Mouse (Mus musculus) limb, embryonic 10.5 days (tissue): ENCODE data around the gene Fbxl14. TPM values are rescaled to one million over a fixed set of nuclear protein-coding genes. Genes with fewer than 3 reads are reported as not detected.

ENCODE experiments used
- DNase-seq: peaks from one replicate; pipeline ENCODE4 v3.0.0-alpha.2; 2017; ENCODE audit warnings: low spot score
- H3K27ac ChIP-seq: fragments of 300-500 bp; sonication (generic); 2 replicates; pipeline ENCODE4 v1.5.1; 2016; ENCODE audit warnings: mild to moderate bottlenecking
- H3K27me3 ChIP-seq: fragments of 300-500 bp; sonication (generic); 2 replicates; pipeline ENCODE4 v1.6.1; 2016; ENCODE audit warnings: low read depth, mild to moderate bottlenecking; ENCODE audit not compliant: poor library complexity, severe bottlenecking
- H3K36me3 ChIP-seq: fragments of 300-500 bp; sonication (generic); 2 replicates; pipeline ENCODE4 v1.6.1; 2016; ENCODE audit warnings: mild to moderate bottlenecking, moderate library complexity
- H3K4me1 ChIP-seq: fragments of 300-500 bp; sonication (generic); 2 replicates; pipeline ENCODE4 v1.6.1; 2016
- H3K4me3 ChIP-seq: fragments of 300-500 bp; sonication (generic); 2 replicates; pipeline ENCODE4 v1.5.1; 2016; ENCODE audit warnings: mild to moderate bottlenecking, moderate library complexity
- H3K9me3 ChIP-seq: fragments of 300-500 bp; sonication (generic); replicated peaks from 2 replicates; pipeline ENCODE4 v1.6.1; 2016; ENCODE audit warnings: mild to moderate bottlenecking
- WGBS: fragments of 180-500 bp; shearing (Covaris S2); methylation state at CpG from one replicate; pipeline ENCODE4 v1.1.7; 2016; 5-methylcytosine and 5-hydroxymethylcytosine counted together
- polyA plus RNA-seq: library from polyadenylated mRNA; unstranded; fragments of >200 nt; fragmentation: Nextera tagmentation; extraction: Ambion mirVana; gene quantifications from 2 replicates; pipeline ENCODE4 v1.2.1, GENCODE M21; 2016

Fbxl14 gene
- polyA plus RNA-seq, 1 experiment from 2014 or later, result 3.5 TPM

DNA sequence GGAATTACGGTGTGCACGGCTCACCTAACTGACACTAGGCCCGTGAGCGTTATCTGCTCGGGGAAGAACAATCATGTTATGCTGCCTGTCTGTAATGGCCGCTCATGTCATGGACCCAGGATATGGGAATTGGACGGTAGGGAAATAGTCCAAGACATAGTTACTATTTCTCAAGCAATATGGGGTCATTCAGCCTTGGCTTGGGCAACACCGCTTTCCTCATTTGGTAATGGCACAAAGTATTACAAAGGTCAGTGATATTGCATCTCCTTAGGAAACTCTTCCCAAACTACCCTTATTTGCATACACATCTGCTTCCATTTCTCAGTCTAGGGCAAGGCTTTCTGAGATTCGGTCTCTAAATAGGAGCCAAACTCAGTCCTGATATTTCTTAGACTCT, 8.2 kb downstream of the Fbxl14 start:
- no peak for DNase-seq
- no peaks in the 10 kb centered on the region for H3K27me3 ChIP-seq
- H3K4me1 ChIP-seq, result peaks cover 39% of the 10 kb centered on the region
- no peak overlapping the region for H3K27ac ChIP-seq
- H3K9me3 ChIP-seq, result no peaks in the 10 kb centered on the region
- H3K4me3 ChIP-seq, result no peak overlapping the region
- WGBS, result 94% methylated on average over 9 of the region's 9 CpGs
- peaks cover 21% of the 10 kb centered on the region for H3K36me3 ChIP-seq

DNA sequence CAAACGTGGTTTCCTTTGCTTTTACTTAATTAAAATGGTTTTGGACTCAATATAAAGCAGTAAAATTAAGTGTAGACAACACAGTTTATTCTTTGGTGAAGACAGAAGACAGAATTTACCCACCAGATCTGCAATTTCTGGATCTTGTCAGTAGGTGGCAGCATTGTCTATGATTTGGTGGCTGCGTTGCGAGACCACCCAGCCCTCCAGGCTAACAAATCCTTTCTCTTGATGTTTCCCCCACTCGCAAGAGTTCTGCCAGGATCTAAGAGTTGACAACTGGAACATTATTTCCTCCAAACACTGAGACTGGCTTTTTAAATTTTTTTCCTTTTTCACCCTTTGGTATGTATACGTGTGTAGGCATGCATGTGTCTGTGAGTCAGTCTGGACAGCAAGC, 10.3 kb downstream of the Fbxl14 start:
- Histone ChIP-seq H3K4me1 (peaks cover 26% of the 10 kb centered on the region), H3K36me3 (peaks cover under 1% of the 10 kb centered on the region; the same call in 1 of the 2 replicates), H3K27ac (no peak overlapping the region), H3K27me3 (no peaks in the 10 kb centered on the region), H3K9me3 (no peaks in the 10 kb centered on the region), H3K4me3 (no peak overlapping the region)
- 12% methylated on average over 5 of the region's 5 CpGs for WGBS
- peak; percentile 74 for DNase-seq

DNA sequence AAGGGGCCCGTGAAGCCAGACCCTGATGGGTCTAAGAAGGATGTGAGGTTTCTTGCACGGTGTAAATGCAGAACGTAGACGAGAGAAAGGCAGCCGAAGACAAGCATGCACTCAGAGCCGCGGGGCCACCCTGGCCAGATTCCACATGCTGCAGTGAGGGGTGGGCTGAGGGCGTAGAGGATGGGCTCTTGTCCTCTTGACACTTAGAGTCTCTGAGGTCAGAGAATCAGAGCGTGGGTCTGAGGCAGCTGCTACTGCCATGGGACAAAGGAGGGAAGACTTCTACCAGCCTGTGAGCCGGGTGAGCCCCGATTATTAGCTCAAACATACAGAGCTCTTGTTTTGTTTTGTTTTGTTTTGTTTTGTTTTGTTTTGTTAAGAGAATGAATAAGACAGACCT, 11.1 kb downstream of the Fbxl14 start:
- Histone ChIP-seq H3K27ac (no peak overlapping the region), H3K27me3 (no peaks in the 10 kb centered on the region), H3K36me3 (0 out of 2 replicates have a peak, but pooled peaks cover 2% of the 10 kb centered on the region), H3K4me1 (peaks cover 23% of the 10 kb centered on the region), H3K4me3 (no peak overlapping the region), H3K9me3 (no peaks in the 10 kb centered on the region)
- 51% methylated on average over 11 of the region's 11 CpGs for WGBS
- no peak for DNase-seq

DNA sequence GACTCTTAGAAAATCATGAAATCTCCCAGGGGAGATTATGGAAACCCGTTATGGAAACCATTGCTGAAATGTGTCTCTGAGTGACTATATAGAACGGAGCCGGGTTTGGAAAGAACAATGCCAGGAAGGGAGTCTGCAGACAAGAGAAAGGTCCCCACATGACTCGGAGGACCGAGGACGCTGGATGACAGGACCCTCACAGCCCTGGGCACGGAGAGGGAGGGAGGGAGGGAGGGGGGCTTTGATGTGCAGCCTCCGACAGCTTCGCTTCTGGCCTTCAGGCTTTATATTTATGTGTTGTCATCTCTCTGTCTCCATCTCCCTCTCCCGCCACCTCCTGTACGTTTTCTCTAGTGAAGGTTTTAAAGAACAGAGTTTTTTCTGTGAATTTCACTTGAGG, 11.5 kb downstream of the Fbxl14 start:
- 0 out of 2 replicates have a peak, but pooled peaks cover 2% of the 10 kb centered on the region for H3K36me3 ChIP-seq
- H3K4me1 ChIP-seq, result peaks cover 19% of the 10 kb centered on the region
- H3K4me3 ChIP-seq, result no peak overlapping the region
- no peaks in the 10 kb centered on the region for H3K9me3 ChIP-seq
- WGBS, result 47% methylated on average over 11 of the region's 11 CpGs
- DNase-seq, result no peak
- H3K27ac ChIP-seq, result no peak overlapping the region
- H3K27me3 ChIP-seq, result no peaks in the 10 kb centered on the region

DNA sequence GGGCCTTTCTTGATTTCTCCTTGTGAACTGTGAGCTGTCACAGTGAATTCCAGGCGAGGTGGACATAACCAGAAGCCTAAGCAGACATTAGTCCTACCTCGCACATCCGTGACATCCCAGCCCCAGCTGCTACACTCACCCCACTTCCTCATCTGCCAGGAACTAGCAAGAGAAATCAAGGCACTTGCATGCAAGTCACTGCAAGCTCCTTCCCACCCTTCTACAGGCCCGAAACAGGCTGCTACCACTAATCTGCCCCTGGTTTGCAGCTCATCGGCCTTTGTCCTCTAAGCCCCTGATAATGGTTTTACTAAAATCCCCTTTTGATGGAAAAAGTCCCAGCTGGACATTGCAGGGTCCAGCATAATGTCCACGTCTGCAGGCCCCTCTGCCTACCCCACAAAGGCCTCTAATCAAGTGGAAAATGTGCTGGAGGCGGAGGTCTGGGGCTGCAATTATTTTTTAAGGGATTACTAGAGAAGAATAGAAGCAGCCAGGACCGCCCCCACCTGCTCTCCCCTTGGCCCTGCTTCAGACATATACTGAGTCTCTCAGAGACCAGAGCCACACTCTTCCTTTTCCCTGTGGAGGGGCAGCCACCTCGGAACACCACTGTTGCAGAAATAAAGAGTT, 12.6 kb downstream of the Fbxl14 start:
- Histone ChIP-seq H3K36me3 (0 out of 2 replicates have a peak, but pooled peaks cover 2% of the 10 kb centered on the region), H3K4me1 (peaks cover 19% of the 10 kb centered on the region), H3K27ac (no peak overlapping the region), H3K27me3 (no peaks in the 10 kb centered on the region), H3K4me3 (no peak overlapping the region), H3K9me3 (no peaks in the 10 kb centered on the region)
- no peak for DNase-seq
- 58% methylated on average over 9 of the region's 9 CpGs for WGBS

DNA sequence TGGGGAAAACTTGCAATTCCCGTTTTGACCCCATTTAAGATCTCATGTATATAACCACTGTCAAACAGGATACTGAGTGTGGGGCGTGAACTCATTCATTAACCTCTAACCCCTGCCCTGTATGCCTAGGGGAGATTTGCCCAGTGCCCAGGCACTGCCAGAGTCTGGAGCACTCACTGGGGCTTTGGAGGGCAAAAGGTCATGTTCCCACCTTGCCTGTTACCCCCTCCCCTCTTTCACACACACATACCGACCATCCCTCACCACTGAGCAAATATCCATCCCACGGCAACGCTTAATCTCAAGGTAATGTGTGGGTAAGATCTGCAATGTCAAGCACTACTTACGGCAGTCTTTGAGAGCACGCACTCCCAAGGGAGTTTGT, 13.2 kb downstream of the Fbxl14 start:
- no peak for DNase-seq
- no peak overlapping the region for H3K4me3 ChIP-seq
- H3K27ac ChIP-seq, result no peak overlapping the region
- H3K9me3 ChIP-seq, result no peaks in the 10 kb centered on the region
- WGBS, result 28% methylated on average over 7 of the region's 7 CpGs
- 0 out of 2 replicates have a peak, but pooled peaks cover 2% of the 10 kb centered on the region for H3K36me3 ChIP-seq
- H3K27me3 ChIP-seq, result no peaks in the 10 kb centered on the region
- H3K4me1 ChIP-seq, result peaks cover 19% of the 10 kb centered on the region

DNA sequence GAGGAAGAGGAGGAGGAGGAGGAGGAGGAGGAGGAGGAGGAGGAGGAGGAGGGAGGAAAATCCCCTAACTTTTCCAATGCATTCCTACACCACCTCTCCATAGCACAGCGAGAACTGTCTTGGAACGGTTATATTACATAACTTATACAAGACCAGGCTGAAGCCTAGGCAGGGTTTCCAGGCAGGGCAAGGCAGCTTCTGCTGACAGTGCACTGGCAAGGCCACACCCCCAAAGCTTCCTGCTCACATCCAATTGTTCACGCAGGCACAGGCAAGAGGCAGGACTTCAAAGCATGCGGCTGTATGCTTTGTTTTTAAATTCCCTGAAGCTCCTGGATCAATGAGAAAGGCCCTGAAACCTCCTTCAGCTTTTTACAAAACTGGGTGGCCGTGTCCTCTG, 19.8 kb downstream of the Fbxl14 start:
- Histone ChIP-seq H3K4me1 (peaks cover 22% of the 10 kb centered on the region), H3K27me3 (no peaks in the 10 kb centered on the region), H3K27ac (no peak overlapping the region), H3K4me3 (no peak overlapping the region), H3K9me3 (no peaks in the 10 kb centered on the region), H3K36me3 (0 out of 2 replicates have a peak, but pooled peaks cover 2% of the 10 kb centered on the region)
- no peak for DNase-seq
- WGBS, result 29% methylated on average over 5 of the region's 5 CpGs

DNA sequence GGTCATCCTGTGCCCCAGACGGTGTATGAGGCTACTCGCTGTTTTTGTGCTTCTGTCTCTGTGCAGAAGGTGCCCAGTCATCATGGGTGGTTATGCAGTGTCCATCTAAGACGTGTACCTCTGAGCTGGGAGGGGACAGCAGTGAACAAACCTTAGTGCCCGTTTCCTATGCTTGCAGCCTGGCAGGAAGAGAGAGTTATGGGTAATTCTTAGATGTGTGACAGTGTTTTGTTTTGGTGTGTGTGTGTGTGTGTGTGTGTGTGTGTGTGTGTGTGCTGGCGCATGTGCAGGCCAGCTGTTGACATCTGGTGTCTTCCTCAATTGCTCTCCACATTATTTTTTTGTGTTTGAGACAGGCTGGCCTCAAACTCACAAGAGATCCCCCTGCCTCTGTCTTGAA, 20.6 kb downstream of the Fbxl14 start:
- H3K27me3 ChIP-seq, result no peaks in the 10 kb centered on the region
- no peak for DNase-seq
- H3K36me3 ChIP-seq, result peaks cover 2% of the 10 kb centered on the region; the same call in 1 of the 2 replicates
- no peaks in the 10 kb centered on the region for H3K9me3 ChIP-seq
- H3K4me3 ChIP-seq, result no peak overlapping the region
- H3K27ac ChIP-seq, result no peak overlapping the region
- WGBS, result 74% methylated on average over 5 of the region's 5 CpGs
- peaks cover 22% of the 10 kb centered on the region for H3K4me1 ChIP-seq

DNA sequence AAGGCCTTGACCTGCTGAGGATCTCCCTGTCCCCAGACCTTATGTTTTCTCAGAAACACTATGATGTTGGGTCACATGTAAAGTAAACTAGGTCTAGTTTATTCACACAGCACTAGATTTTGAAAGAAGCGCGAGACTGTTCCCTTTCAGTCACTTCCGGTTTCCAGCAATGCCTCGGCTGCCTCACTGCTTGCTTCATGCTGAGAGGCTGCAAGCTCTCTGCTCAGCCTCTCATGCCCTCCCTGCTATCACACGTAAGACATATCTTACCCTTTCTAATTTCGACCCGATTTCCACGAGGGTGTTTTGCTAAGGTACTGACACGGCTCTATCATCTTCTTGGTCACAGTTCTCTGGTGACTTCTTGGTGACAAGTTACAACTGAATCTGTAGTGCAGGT, 22.6 kb downstream of the Fbxl14 start:
- WGBS, result 65% methylated on average over 9 of the region's 9 CpGs
- H3K27me3 ChIP-seq, result no peaks in the 10 kb centered on the region
- H3K4me1 ChIP-seq, result peaks cover 28% of the 10 kb centered on the region

DNA sequence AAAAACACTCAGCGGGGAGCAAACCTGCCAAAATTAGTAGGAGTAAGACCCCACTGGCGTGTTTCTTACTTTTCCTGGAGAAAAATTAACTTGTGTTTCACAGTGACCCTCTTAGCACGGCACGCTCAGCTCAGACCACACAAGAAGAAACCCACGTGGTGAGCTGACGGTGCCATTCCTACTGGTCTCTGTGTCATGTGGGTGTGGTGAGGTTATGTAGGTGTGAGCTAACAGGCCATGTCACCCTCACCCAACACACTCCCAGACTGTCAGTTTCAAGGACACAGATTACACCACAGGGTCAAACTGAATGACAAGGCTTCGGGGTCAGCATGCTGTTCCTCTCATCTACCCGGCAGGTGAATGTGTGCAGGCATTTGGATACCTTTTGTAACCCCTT, 25.3 kb downstream of the Fbxl14 start:
- H3K4me3 ChIP-seq, result no peak overlapping the region
- peaks cover 19% of the 10 kb centered on the region for H3K4me1 ChIP-seq
- no peaks in the 10 kb centered on the region for H3K27me3 ChIP-seq
- no peak overlapping the region for H3K27ac ChIP-seq
- peaks cover 20% of the 10 kb centered on the region for H3K36me3 ChIP-seq
- 92% methylated on average over 8 of the region's 8 CpGs for WGBS
- DNase-seq, result no peak
- no peaks in the 10 kb centered on the region for H3K9me3 ChIP-seq

More for the DNA sequence above, 22.6 kb downstream of the Fbxl14 start:
- H3K27ac ChIP-seq, result no peak overlapping the region
- H3K4me3 ChIP-seq, result no peak overlapping the region
- H3K36me3 ChIP-seq, result peaks cover 7% of the 10 kb centered on the region
- no peak for DNase-seq
- H3K9me3 ChIP-seq, result no peaks in the 10 kb centered on the region

DNA sequence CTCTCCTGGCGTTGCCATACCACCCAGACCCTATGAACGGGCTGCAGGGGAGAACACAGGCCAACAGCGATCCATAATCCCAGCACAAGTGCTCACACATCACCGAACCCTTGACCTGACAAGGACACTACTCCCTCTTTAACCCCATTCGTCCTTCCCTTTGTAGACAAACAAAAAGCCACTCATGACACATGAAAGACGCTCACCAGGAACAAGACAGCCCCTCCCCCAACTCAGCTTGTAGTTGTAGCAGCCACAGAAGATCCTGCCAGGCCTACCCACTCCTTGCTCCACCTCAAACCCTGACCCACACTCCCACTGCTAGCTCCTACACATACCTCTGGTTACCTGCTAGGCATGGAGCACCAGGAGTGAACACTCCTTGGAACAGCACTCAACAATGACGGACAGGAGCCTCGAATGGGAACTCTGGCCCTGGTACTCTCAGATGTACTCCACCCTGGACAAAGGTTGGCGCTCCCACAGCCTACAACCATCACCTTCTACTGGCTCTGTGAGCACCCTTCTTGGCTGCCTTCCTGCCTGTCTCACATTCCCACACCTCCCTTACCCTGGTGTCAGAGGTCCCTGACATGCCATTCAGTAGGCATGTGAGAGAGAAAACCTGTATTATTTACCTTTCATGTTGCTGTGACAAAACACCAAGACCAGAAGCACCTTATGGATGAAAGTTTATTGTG, 26.2 kb downstream of the Fbxl14 start:
- Histone ChIP-seq H3K27ac (no peak overlapping the region), H3K9me3 (no peaks in the 10 kb centered on the region)
- WGBS, result 85% methylated on average over 9 of the region's 9 CpGs

DNA sequence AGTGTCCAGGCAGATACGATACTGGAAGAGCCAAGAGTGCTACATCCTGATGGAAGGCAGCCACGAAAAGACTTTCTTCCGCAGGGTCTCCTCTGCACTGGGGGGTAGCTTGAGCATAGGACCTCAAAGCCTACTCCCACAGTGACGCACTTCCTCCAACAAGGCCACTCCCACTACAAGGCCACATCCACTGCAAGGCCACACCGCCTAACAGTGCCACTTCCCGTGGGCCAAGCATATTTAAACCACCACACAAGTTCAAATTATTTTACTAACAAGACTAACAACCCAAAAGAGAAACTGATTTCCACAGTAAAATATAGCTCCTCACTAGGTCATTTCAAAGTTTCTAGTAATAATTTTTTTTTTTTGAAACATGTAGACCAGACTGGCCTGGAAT, 28.8 kb downstream of the Fbxl14 start:
- H3K4me3 ChIP-seq, result no peak overlapping the region
- no peaks in the 10 kb centered on the region for H3K27me3 ChIP-seq
- 95% methylated on average over 6 of the region's 6 CpGs for WGBS
- H3K36me3 ChIP-seq, result peaks cover 20% of the 10 kb centered on the region
- DNase-seq, result no peak
- H3K9me3 ChIP-seq, result no peaks in the 10 kb centered on the region
- no peak overlapping the region for H3K27ac ChIP-seq
- peaks cover 12% of the 10 kb centered on the region; the same call in 1 of the 2 replicates for H3K4me1 ChIP-seq

More for the DNA sequence above, 26.2 kb downstream of the Fbxl14 start:
- peaks cover 15% of the 10 kb centered on the region; the same call in 1 of the 2 replicates for H3K4me1 ChIP-seq
- H3K36me3 ChIP-seq, result peaks cover 20% of the 10 kb centered on the region
- no peaks in the 10 kb centered on the region for H3K27me3 ChIP-seq
- H3K4me3 ChIP-seq, result no peak overlapping the region
- DNase-seq, result no peak

DNA sequence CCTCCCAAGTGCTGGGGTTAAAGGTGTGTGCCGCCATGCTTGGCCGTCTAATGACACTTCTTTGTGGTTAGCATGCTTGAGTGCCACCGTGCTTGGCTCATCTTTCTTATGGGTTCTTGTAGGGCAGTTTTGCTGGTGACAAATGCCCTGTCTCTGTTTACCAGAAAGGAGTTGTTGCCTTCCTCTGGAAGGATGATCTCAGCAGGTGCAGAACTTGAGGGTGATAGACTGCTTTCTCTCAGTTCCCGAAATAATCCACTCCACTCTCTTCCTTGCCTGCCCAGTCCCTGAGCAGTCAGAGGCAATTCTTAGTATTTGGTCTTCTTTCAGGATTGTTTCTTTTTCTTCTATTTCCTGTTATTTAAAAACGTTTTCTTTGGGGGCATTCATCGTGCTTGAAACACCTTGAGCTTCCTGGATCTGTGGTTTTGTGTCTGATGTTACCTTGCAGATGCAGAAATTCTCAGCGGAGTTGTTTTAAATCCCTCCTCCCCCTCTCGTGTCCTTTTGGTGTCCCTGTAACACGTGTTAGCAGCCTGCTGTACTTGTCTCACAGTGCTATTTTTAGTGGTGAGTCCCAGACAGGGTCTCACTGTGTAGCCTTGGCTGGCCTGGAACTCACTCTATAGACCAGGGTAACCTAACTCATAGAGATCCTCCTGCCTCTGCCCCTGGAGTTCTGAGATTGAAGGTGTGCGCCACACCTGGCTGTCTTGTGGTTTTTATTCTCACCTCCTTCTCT, 29.3 kb downstream of the Fbxl14 start:
- H3K9me3 ChIP-seq, result no peaks in the 10 kb centered on the region
- no peak overlapping the region for H3K27ac ChIP-seq
- peaks cover 9% of the 10 kb centered on the region; the same call in 1 of the 2 replicates for H3K4me1 ChIP-seq
- H3K4me3 ChIP-seq, result no peak overlapping the region
- H3K36me3 ChIP-seq, result peaks cover 20% of the 10 kb centered on the region
- WGBS, result 91% methylated on average over 10 of the region's 10 CpGs
- DNase-seq, result no peak
- no peaks in the 10 kb centered on the region for H3K27me3 ChIP-seq
